Mouse (Mus musculus) stomach, embryonic 16.5 days (tissue): ENCODE data around the gene Gm2022. TPM values are rescaled to one million over a fixed set of nuclear protein-coding genes. Genes with fewer than 3 reads are reported as not detected.

Experiments used
- polyA plus RNA-seq: library from polyadenylated mRNA; unstranded; fragments of >200 nt; fragmentation: Nextera tagmentation; extraction: Ambion mirVana; gene quantifications from 2 replicates; pipeline ENCODE4 v1.2.1, GENCODE M21; 2015

Gm2022 gene
- polyA plus RNA-seq, 1 experiment from 2014 or later = not detected

Other genes with a start within 250 kb of the Gm2022 start
- not detected in 2 replicates for gene Gm21319, start 119.6 kb upstream of the Gm2022 start, polyA plus RNA-seq
- gene Gm21936, start 99.9 kb upstream of the Gm2022 start, polyA plus RNA-seq = not detected in 2 replicates
- gene BB287469, start 78.8 kb upstream of the Gm2022 start, polyA plus RNA-seq = not detected in 2 replicates
- gene Gm2001, start 53.0 kb upstream of the Gm2022 start, polyA plus RNA-seq = not detected in 2 replicates
- gene Gm2016, start 21.3 kb upstream of the Gm2022 start, polyA plus RNA-seq = not detected in 2 replicates
- gene Gm2035, start 24.5 kb downstream of the Gm2022 start, polyA plus RNA-seq = not detected in 2 replicates
- gene Gm2042, start 58.7 kb downstream of the Gm2022 start, polyA plus RNA-seq = not detected in 2 replicates
- gene Gm2075, start 116.5 kb downstream of the Gm2022 start, polyA plus RNA-seq = not detected in 2 replicates
- gene Gm6803, start 123.4 kb downstream of the Gm2022 start, polyA plus RNA-seq = not detected in 2 replicates
- gene Gm2056, start 131.6 kb downstream of the Gm2022 start, polyA plus RNA-seq = not detected in 2 replicates
- not detected in 2 replicates for gene Gm16368, start 188.3 kb downstream of the Gm2022 start, polyA plus RNA-seq